Mouse (Mus musculus) brain, adult 10 weeks (tissue): ENCODE data around the gene Zfp654. TPM values are rescaled to one million over a fixed set of nuclear protein-coding genes. Genes with fewer than 3 reads are reported as not detected.

Experiments
- polyA plus RNA-seq: library from polyadenylated mRNA; stranded (reverse); fragments of 350-450 nt; fragmentation: Illumina TruSeq; extraction: RNeasy Lipid Tissue Mini Kit (QIAGEN cat#74804); gene quantifications from one replicate; pipeline ENCODE4 v1.2.3, GENCODE M21; 2015; ENCODE audit warnings: low read depth, low replicate concordance

Gene Zfp654
- polyA plus RNA-seq = 14.1 TPM

DNA sequence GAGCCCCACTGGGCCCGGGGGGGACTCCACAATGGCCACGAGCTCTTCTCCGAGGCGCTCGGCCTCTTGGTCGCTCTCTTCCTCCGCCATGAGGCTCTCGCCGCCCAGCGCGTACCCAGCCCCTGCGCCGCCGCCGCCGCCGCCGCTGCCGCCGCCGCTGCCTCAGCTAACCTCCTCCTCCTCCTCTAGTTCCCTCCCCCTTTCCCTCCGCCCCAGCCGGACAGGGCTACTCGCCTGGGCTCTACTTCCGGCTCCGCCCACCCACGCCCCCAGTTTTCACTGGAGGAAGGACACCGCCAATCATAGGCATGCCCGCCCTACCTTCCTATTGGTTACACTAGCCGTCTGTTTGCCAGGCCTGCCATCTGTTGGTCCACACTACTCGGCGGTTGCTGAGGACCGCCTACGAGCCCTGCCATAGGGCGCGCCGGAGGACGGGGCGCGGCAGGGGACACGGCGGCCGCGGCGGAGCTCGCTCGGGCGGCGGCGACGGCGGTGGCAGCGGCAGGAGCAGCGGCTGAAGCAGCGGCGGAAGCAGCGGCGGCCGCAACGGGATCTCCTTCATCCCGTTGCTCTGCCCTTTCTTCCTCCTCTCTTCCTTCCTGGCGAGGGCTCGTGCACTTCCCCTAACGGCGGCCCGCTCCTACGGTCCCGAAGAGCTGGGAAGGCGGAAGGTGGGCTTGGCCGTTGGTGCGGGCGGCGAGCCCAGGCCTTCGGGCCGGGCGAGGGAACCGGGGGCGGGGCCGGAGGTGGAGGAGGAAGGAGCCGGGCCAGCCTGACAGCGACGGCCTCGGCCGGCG lies at the start of gene Zfp654, which contains the start of gene Cggbp1:
TSS of gene Zfp654 (minus strand) at position 90 of the 800 bp plus-strand sequence.
TSS of gene Cggbp1 (plus strand) at position 434 of the 800 bp plus-strand sequence.

DNA sequence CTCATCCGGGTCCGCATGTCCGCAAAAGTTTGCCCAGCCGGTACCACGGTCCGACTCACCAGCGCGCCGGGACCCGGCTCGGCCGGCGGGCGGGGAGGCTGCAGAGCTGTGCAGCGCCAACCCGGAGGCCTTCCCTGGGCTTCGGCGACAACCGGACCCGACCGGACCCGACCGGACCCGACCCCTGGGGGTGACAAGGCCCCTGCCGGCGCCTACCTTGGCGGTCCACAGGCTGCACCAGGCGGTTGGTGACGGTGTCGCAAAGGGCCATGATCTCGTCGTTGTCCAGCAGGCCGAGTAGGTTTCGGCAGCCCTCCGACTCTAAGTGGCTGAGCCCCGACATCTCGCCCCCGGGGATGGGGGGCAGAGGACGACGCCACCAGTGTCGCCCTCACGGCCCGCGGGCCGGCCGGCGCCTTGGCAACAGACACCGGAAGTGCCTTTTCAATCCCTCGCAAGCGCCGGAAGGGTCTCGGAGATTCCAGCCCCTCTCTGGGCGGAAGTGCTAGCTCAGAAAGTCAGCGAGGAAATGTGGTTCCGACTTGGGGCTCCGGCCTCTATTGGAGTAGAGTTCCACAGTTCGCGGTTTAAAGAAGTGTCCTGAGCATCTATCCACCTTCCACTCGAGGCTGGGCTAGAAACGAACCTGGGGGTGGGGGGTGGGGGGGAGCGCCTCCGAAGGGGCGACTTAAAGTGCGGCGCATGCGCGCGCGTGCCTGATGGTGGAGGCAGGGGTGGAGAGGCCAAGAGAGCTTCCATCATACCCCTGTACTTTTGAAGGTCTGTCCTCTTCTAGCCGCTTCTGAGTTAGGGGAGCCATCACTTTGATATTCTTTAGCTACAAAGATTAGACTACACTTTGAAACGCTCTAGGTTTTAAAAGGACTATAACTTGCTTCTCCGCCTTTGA lies 80.7 kb downstream of the Zfp654 start, which contains the start of gene 4930453N24Rik:
TSS of gene 4930453N24Rik (minus strand) at position 641 of the 910 bp plus-strand sequence.

Other genes starting within 250 kb of the Zfp654 start
- gene Csnka2ip, start 249.2 kb downstream of the Zfp654 start, polyA plus RNA-seq = not detected
- gene 4930453N24Rik, start 80.5 kb downstream of the Zfp654 start, polyA plus RNA-seq = 20.8 TPM
- 43.0 TPM for gene Cggbp1, start 344 bp upstream of the Zfp654 start, polyA plus RNA-seq